Mouse (Mus musculus): Measurements from ENCODE around the gene Nup43.

DNA sequence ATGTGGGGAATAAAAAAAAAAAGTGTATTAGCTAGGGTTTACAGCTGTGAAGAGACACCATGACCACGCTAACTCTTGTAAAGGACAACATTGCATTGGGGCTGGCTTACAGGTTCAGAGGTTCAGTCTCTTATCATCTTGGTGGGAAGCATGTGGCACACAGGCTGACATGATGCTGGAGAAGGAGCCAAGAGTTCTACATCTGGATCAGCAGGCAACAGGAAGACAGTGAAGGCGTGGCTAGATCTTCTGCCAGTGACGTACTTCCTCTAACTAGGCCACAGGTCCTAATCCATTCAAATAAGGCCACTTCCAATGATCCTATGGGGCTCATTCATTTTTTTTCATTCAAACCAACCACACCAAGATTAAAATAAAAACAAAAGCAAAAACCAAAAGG lies 32.8 kb downstream of the Nup43 start:
- TF ChIP-seq CTCF (IDR thresholded peaks at IDR 0.05; ENCODE audit: low read depth, low read length) (no peak), POLR2A (IDR thresholded peaks at IDR 0.05; ENCODE audit: borderline replicate concordance, low read depth, low read length) (no peak)
